Mouse (Mus musculus) olfactory bulb, adult 2 months (tissue): ENCODE results near the gene Grk5. TPM values are rescaled to one million over a fixed set of nuclear protein-coding genes. Genes with fewer than 3 reads are reported as not detected.

Experiments used
- H3K27ac ChIP-seq: fragments of 200-500 bp; 2 replicates; pipeline ENCODE4 v1.5.1; 2012; ENCODE audit warnings: low read depth, low read length; ENCODE audit not compliant: insufficient read depth
- H3K4me1 ChIP-seq: fragments of 200-500 bp; 2 replicates; pipeline ENCODE4 v1.6.1; 2012; ENCODE audit warnings: low read length; ENCODE audit not compliant: control insufficient read depth, insufficient read depth
- H3K4me3 ChIP-seq: fragments of 200-500 bp; 2 replicates; pipeline ENCODE4 v1.5.1; 2012; ENCODE audit warnings: mild to moderate bottlenecking, low read depth, low read length, moderate library complexity; ENCODE audit not compliant: insufficient read depth
- CTCF ChIP-seq: fragments of 200-500 bp; IDR thresholded peaks from 2 replicates; pipeline ENCODE4 v1.5.1; 2012; ENCODE audit warnings: low read depth, mild to moderate bottlenecking, low read length, moderate library complexity; ENCODE audit not compliant: insufficient read depth
- POLR2A ChIP-seq: fragments of 200-500 bp; IDR thresholded peaks from 2 replicates; pipeline ENCODE4 v1.6.1; 2012; ENCODE audit warnings: mild to moderate bottlenecking, low read depth, low read length, moderate library complexity; ENCODE audit not compliant: insufficient read depth
- WGBS: fragments of 180-500 bp; shearing (Covaris S2); methylation state at CpG from one replicate; pipeline ENCODE4 v1.1.7; 2018; 5-methylcytosine and 5-hydroxymethylcytosine counted together
- polyA plus RNA-seq: library from polyadenylated mRNA; stranded (reverse); fragments of >200 nt; gene quantifications from 2 replicates; pipeline ENCODE4 v1.2.4, GENCODE M21; 2012; ENCODE audit warnings: low replicate concordance; ENCODE audit not compliant: missing spikeins, insufficient read depth, insufficient read length

The Grk5 gene
- polyA plus RNA-seq, 1 experiment, result not detected

DNA sequence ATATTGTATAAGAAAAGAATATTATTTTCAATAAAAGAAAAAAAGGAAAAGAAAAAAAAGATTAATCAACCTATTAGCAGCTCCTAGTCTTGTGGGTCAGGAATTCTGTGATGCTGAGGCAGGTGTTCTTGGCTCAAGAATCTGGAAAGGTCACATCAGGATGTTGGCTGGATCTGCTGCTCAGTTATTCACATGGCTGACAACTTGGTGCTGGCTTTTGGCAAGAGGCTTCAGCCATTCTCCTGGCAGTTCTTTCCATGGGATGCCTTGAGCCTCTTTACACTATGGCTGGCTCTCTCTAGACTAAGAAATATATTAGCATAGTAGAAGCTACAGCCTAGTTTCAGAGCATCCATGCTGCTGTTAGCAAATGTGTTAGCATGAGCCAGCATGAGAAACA is 149.6 kb downstream of the Grk5 start:
- Histone ChIP-seq H3K4me1 (no peaks in the 10 kb centered on the region), H3K27ac (no peak overlapping the region), H3K4me3 (no peak overlapping the region)
- no peak for TF ChIP-seq POLR2A
- TF ChIP-seq CTCF, result no peak

DNA sequence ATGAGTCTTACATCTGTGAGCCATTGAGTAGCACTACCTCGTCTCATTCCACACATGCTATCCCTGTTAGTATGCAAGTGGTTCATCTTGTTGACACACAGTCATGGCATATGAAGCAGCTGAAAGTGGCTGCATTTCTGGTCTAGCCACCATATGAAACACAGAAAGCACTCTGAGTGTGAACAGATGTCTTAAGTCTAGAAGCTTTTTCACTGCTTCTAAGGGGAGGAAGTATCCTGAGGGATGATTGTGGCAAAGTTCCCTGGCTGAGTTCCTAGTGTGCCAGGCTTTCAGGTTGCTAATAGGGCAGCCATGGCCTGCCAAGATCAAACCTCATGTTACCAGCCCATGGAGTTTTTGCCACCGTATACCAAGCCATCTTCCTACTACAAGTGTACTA is 159.1 kb downstream of the Grk5 start:
- TF ChIP-seq POLR2A (no peak), CTCF (no peak)

DNA sequence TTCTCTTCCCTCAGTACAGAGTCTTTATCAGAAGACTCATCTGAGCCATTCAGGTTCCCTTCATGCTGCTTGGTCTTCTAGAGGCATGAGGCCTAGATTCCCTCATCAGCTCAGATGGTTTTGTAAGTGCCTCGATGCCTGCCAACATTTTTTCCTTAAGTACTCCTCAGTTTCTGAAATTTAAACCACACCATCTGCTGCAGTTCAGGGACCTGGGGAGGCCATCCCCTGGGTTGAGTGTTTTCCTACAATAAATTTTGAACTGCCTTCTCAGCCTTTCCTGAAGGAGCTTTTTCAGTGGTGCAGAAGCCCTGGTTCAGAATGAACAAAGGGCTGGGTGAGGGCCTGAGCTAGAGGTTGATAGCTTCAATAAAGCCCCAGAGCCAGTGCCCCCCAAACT is 159.9 kb downstream of the Grk5 start:
- H3K27ac ChIP-seq, result no peak overlapping the region
- no peak for TF ChIP-seq CTCF
- TF ChIP-seq POLR2A, result no peak
- 80% methylated on average over 1 of the region's 1 CpGs for WGBS
- no peak overlapping the region for H3K4me3 ChIP-seq
- H3K4me1 ChIP-seq, result no peaks in the 10 kb centered on the region

More for the DNA sequence above, 159.1 kb downstream of the Grk5 start:
- H3K27ac ChIP-seq, result no peak overlapping the region
- no peak overlapping the region for H3K4me3 ChIP-seq
- H3K4me1 ChIP-seq, result no peaks in the 10 kb centered on the region
- WGBS, result 53% methylated on average over 2 of the region's 2 CpGs

DNA sequence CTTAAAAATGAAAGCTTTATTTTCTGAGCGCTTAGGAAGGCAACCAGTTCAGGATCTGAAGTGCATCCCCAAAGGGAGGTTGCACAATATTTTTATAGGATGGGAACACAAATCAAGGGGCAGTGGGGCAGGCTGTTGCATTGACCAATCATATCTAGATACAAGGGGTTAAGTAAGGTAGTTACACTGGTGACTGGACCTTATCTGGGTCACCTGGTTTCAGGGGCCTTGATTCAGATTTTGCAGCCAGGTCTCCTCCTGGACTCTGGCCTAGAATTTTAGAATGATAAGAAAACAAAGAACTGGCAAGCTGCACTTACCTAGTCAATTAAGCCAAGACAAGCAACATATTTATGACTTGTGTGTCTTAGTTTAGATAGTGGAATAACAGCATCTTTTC is 161.6 kb downstream of the Grk5 start:
- Histone ChIP-seq H3K4me1 (no peaks in the 10 kb centered on the region), H3K27ac (no peak overlapping the region), H3K4me3 (no peak overlapping the region)
- no peak for TF ChIP-seq CTCF
- TF ChIP-seq POLR2A, result no peak
- WGBS, result 96% methylated on average over 1 of the region's 1 CpGs

DNA sequence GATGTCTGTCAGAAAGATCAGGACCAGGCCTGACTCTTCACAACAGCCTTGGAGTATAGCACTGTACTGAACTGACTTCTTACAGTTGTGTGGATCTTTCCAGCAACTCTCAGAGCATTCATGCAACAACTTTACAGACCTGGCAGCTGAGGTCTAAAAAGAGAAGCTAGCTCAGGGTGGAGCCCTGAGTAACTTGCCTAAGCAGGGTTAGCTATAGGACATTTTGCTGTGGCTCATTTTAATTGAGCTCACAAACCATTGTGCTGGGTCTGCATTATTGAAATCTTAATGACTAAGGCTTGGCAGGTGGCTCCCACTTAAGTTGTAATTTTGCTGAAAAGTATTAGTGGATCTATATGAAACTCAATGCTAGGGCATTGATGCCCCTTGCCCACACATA is 162.5 kb downstream of the Grk5 start:
- H3K4me1 ChIP-seq, result no peaks in the 10 kb centered on the region
- H3K4me3 ChIP-seq, result no peak overlapping the region
- H3K27ac ChIP-seq, result no peak overlapping the region
- no peak for TF ChIP-seq POLR2A
- TF ChIP-seq CTCF, result no peak

DNA sequence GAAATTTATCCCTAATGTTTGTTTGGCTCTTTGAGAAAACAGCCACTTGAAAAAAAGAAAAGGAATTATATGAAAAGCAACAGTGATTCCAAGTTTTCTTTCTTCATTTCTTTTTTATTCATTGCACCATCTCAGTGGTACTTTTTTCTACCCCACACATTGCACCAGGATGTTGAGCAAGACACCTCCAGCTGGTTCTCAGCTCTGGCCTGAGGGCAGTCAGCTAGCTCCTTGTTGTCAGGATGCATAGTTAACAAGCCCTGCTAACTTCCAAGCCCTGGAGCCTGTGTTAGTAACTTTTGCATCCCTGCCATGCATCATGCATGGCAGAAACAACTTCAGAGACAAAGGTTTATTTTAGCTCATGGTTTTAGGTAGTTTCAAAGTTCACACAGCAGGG is 163.2 kb downstream of the Grk5 start:
- no peak overlapping the region for H3K27ac ChIP-seq
- no peaks in the 10 kb centered on the region for H3K4me1 ChIP-seq
- no peak for TF ChIP-seq POLR2A
- H3K4me3 ChIP-seq, result no peak overlapping the region

DNA sequence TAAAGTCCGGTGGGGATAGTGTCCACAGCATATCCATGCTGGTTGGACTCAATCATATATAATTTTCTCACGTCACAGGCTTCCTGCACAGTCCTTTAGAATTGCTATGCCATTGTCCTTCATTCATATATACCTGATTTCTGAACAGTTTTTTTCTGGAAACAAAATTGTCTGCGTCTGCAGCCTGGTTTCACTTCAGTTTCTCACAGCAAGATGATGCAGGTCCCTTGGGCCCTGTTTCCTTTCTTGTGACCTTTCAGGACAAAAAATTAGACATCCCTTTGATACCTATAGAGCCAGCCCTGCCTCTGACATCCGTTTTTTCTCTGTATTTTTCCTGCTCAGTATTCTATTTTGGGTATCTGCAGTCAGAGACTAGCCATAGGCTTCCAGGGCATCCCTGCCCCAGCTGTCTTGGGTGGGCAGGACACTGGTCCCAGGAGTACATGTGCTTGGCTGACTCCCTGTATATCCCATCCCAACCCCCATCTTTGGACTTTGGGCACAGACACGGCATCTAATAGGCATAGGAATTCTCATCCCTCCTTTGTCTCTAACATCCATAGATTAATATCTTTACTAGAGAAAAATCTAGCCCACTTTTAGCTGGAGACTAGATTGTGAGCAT is 167.3 kb downstream of the Grk5 start:
- no peaks in the 10 kb centered on the region for H3K4me1 ChIP-seq
- H3K27ac ChIP-seq, result no peak overlapping the region

DNA sequence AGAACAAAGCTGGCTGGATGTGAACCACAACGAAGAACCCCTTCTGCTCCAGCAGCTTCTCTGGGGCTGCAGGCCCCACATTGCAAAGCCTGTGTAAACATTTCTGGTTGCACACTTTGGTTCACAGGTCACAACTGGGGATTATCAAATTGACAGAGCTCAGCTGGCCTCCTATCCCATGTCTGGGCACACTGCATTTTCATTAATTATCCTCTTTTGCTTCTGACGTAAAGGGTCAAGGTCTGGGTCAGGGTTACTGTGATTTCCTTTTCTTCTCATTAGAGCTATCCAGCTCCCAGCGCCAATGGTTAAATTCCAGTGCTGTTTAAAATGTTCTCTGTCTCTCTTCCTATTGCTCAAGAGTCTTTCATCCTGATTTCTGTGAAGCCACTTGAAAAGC is 168.0 kb downstream of the Grk5 start:
- TF ChIP-seq POLR2A (no peak), CTCF (no peak)
- Histone ChIP-seq H3K4me1 (no peaks in the 10 kb centered on the region), H3K27ac (no peak overlapping the region), H3K4me3 (no peak overlapping the region)
- 57% methylated on average over 3 of the region's 3 CpGs for WGBS

More for the DNA sequence above, 167.3 kb downstream of the Grk5 start:
- no peak for TF ChIP-seq POLR2A
- no peak for TF ChIP-seq CTCF
- H3K4me3 ChIP-seq, result no peak overlapping the region
- 80% methylated on average over 5 of the region's 5 CpGs for WGBS

DNA sequence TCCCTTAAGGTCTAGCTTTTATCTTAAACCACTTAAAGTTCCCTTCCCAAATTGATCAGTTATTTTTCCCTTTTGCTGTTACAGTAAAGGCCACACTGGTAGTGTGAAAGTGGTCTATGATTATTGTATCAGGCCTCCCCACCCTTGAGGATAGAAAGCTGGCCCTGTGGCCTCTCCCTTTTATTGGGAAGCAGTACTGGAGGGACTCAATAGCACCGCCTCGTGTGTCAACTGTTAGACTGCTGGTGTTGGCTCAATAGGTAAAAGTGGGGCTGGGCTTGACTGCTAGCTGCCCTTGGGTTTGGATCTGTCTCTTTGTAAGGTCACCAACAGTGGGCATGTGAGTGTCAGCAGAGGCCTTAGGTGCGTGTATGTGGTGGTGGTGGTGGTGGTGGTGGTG is 174.8 kb downstream of the Grk5 start:
- Histone ChIP-seq H3K4me3 (no peak overlapping the region), H3K27ac (no peak overlapping the region), H3K4me1 (no peaks in the 10 kb centered on the region)
- TF ChIP-seq POLR2A, result no peak
- TF ChIP-seq CTCF, result no peak
- WGBS, result 90% methylated on average over 3 of the region's 3 CpGs

DNA sequence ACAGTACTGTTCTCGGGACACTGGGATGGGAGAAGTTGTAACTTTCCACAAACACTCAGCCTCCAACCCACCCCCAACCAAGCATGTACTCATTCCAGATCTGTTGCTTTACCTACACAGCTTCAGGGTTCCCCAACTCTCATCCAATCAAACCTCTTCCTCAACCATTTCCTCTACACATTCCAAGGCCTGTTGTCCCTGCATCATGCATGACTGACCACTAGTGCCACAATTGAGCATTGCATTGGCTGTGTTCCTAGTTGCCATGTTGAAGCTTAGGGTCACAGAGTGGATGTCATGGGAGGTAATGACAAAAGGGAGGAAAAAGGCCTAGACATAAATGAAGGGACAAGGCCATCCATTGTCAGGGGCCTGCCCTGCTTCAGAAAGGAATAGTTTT is 175.5 kb downstream of the Grk5 start:
- Histone ChIP-seq H3K4me3 (no peak overlapping the region), H3K4me1 (no peaks in the 10 kb centered on the region), H3K27ac (no peak overlapping the region)
- no peak for TF ChIP-seq CTCF
- TF ChIP-seq POLR2A, result no peak
- 91% methylated on average over 1 of the region's 1 CpGs for WGBS
